In the genomic region with DNA sequence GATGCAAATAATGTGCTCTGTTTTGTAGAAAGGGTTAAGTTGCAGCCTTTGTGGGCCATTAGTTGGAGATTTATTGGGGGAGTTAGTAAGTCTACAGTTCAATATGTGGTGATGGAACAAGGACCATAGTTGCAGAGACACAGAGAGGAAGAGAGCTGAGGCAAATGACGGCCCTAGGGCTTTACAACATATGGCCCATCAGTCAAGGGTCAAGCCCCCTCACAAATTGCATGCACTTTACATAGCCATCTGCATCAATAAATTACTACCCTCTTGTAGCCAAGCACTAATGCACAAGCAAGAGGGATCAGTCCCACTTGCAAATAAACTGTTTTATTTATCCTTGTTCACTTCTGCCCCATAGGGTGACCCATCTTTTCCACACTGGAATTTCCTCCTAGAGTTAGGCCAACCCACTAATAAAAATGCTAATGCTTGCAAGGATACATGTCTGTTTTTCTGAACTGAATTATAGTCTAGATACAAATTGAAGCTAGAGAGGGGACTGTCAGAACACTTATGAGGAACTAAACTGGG, we compare ENCODE assay signal across 23 mouse cellular contexts.
A peak's percentile ranks its signal among the peaks of the same experiment; 100 is the strongest.
DNase-seq lines count a peak whose midpoint lies in the region; ATAC-seq lines count a peak whose summit lies in the region.
"Had no signal": no experiment of that assay in that cellular context is flagged by ENCODE, and none has a peak within 500 bp of the region (broad histone marks: within the 10 kb centered on the region; RNA-seq: fewer than 3 reads in every experiment).

No protein-coding gene starts in this region.

- no peak overlapping the region for H3K9ac ChIP-seq in kidney, embryonic 16.5 days (replicated peaks; ENCODE audit: low read length)
- H3K9ac ChIP-seq: forebrain, embryonic 15.5 days; heart, embryonic 13.5 days; hindbrain, embryonic 15.5 days; intestine, embryonic 15.5 days; limb, embryonic 12.5 days; liver, postnatal 0 days had no signal

- no peaks in the 10 kb centered on the region for H3K27me3 ChIP-seq in kidney, embryonic 16.5 days (ENCODE audit: insufficient read depth, low read length)
- H3K27me3 ChIP-seq: forebrain, embryonic 15.5 days; heart, embryonic 13.5 days; hindbrain, embryonic 15.5 days; intestine, embryonic 15.5 days; limb, embryonic 12.5 days had no signal

- H3K27ac ChIP-seq in kidney, embryonic 16.5 days (ENCODE audit: low read length): no peak overlapping the region
- H3K27ac ChIP-seq: forebrain, embryonic 15.5 days; heart, adult 2 months; heart, embryonic 13.5 days; hindbrain, embryonic 15.5 days; intestine, embryonic 15.5 days; limb, embryonic 12.5 days; macrophage had no signal

- no peaks in the 10 kb centered on the region for H3K4me1 ChIP-seq in kidney, embryonic 16.5 days (ENCODE audit: insufficient read depth, low read length)
- H3K4me1 ChIP-seq: forebrain, embryonic 15.5 days; heart, embryonic 13.5 days; hindbrain, embryonic 15.5 days; intestine, embryonic 15.5 days; limb, embryonic 12.5 days had no signal

- H3K4me2 ChIP-seq in kidney, embryonic 16.5 days (replicated peaks; ENCODE audit: low read depth, low read length): no peak overlapping the region
- H3K4me2 ChIP-seq: forebrain, embryonic 15.5 days; heart, embryonic 13.5 days; hindbrain, embryonic 15.5 days; intestine, embryonic 15.5 days; limb, embryonic 12.5 days; liver, embryonic 11.5 days; midbrain, embryonic 11.5 days had no signal

- 43% methylated on average over 1 of the region's 1 CpGs for WGBS in kidney, embryonic 16.5 days

- no peaks in the 10 kb centered on the region for H3K36me3 ChIP-seq in kidney, embryonic 16.5 days (ENCODE audit: insufficient read depth, low read length)
- H3K36me3 ChIP-seq: forebrain, embryonic 15.5 days; heart, embryonic 13.5 days; hindbrain, embryonic 15.5 days; intestine, embryonic 15.5 days; limb, embryonic 12.5 days had no signal

- H3K9me3 ChIP-seq in kidney, embryonic 16.5 days (ENCODE audit: low read length): no peaks in the 10 kb centered on the region
- H3K9me3 ChIP-seq: forebrain, embryonic 15.5 days; heart, embryonic 13.5 days; hindbrain, embryonic 15.5 days; intestine, embryonic 15.5 days; limb, embryonic 12.5 days had no signal

- peak; percentile 82; the same call in 1 of the 2 replicates for ATAC-seq in kidney, embryonic 16.5 days (ENCODE audit: low FRiP score, low TSS enrichment)
- ATAC-seq: forebrain, embryonic 15.5 days; intestine, embryonic 15.5 days; liver, postnatal 0 days; lung, postnatal 0 days had no signal

- no peak for DNase-seq in kidney, adult 11 months
- DNase-seq in retina, embryonic 14.5 days (ENCODE audit: low spot score): peak; percentile 28
- no peak for DNase-seq in retina, postnatal 1 day
- DNase-seq in forelimb bud, embryonic 11.5 days (ENCODE audit: low read depth, low spot score): peak; percentile 33
- DNase-seq in spleen, postnatal 14 days (ENCODE audit: low spot score in 2 of 2): no peak
- DNase-seq in frontal cortex, postnatal 36 days (ENCODE audit: low spot score in 2 of 2): no peak
- DNase-seq: adrenal gland, adult 2 months; cerebellum, adult 11-12 months; cerebellum, postnatal 10 days; gastrocnemius, postnatal 36 days; heart, adult 2 months; heart, postnatal 14 days; liver, postnatal 0 days had no signal

- no peak overlapping the region for H3K4me3 ChIP-seq in kidney, embryonic 16.5 days (ENCODE audit: low read length)
- H3K4me3 ChIP-seq: forebrain, embryonic 15.5 days; heart, adult 2 months; heart, embryonic 13.5 days; hindbrain, embryonic 15.5 days; intestine, embryonic 15.5 days; limb, embryonic 12.5 days had no signal

Comparison
In these comparisons a context has a peak if more than half of its experiments do, and no peak if none do; other contexts are left out.
1. DNase-seq: peak in retina, embryonic 14.5 days (single experiment) and forelimb bud, embryonic 11.5 days (single experiment); none in kidney, adult 11 months (single experiment), retina, postnatal 1 day (single experiment), spleen, postnatal 14 days (0 of 2) and frontal cortex, postnatal 36 days (0 of 2).